Mouse (Mus musculus) layer of hippocampus, postnatal 36 days (tissue): ENCODE results near the gene Lta. TPM values are rescaled to one million over a fixed set of nuclear protein-coding genes. Genes with fewer than 3 reads are reported as not detected.

ENCODE experiments used
- DNase-seq, 2 experiments: peaks; one replicate each; pipeline ENCODE4 v3.0.0; 2022
- total RNA-seq, 2 experiments: library from RNA; stranded (reverse); gene quantifications; 2 replicates each; pipeline ENCODE4 v1.2.3; 2021

Gene Lta
- total RNA-seq, 2 experiments from 2014 or later = 0.28 to 0.42 TPM

- no peak for DNase-seq
These were observed 224 bp upstream of the Lta start for GRCm38 (mm10) chr17:35205380-35205769.

GRCm38 (mm10) chr17:35202442-35202841 is 2.7 kb downstream of the Lta start:
- DNase-seq = no peak

GRCm38 (mm10) chr17:35201787-35202186 is 3.4 kb downstream of the Lta start, which contains the start of gene Tnf:
TSS of gene Tnf (minus strand) at chr17:35202007.
- DNase-seq = no peak

GRCm38 (mm10) chr17:35201128-35201527 is 4.0 kb downstream of the Lta start:
- DNase-seq = no peak

GRCm38 (mm10) chr17:35200398-35200797 is 4.8 kb downstream of the Lta start:
- DNase-seq = no peak

GRCm38 (mm10) chr17:35198946-35199345 is 6.2 kb downstream of the Lta start:
- DNase-seq = no peak

- DNase-seq = no peak
These were observed 7.1 kb downstream of the Lta start for GRCm38 (mm10) chr17:35198029-35198428.

GRCm38 (mm10) chr17:35197126-35197525 is 8.0 kb downstream of the Lta start:
- DNase-seq = no peak

- DNase-seq = no peak
These were observed 8.9 kb downstream of the Lta start for GRCm38 (mm10) chr17:35196321-35196641.

GRCm38 (mm10) chr17:35195631-35196320 is 9.4 kb downstream of the Lta start:
- peak; percentile 67 to 74 for DNase-seq

- DNase-seq = no peak
These were observed 10.1 kb downstream of the Lta start for GRCm38 (mm10) chr17:35194844-35195630.

GRCm38 (mm10) chr17:35193881-35194843 is 11.0 kb downstream of the Lta start, which contains the start of gene Ltb:
TSS of gene Ltb (plus strand) at chr17:35194439.
- DNase-seq = no peak

GRCm38 (mm10) chr17:35192924-35193323 is 12.2 kb downstream of the Lta start:
- no peak for DNase-seq

GRCm38 (mm10) chr17:35191723-35192122 is 13.4 kb downstream of the Lta start:
- no peak for DNase-seq

- DNase-seq = no peak
These were observed 15.1 kb downstream of the Lta start for GRCm38 (mm10) chr17:35190096-35190495.

- no peak for DNase-seq
These were observed 16.0 kb downstream of the Lta start for GRCm38 (mm10) chr17:35189186-35189585.

- no peak for DNase-seq
These were observed 17.1 kb downstream of the Lta start, which contains the start of gene Lst1 for GRCm38 (mm10) chr17:35187959-35188610. TSS of gene Lst1 (minus strand) at chr17:35188439.

- no peak for DNase-seq
These were observed 17.8 kb downstream of the Lta start for GRCm38 (mm10) chr17:35187345-35187744.

GRCm38 (mm10) chr17:35186681-35187080 is 18.5 kb downstream of the Lta start:
- DNase-seq = no peak

GRCm38 (mm10) chr17:35185639-35186611 is 19.2 kb downstream of the Lta start:
- DNase-seq = no peak

- no peak for DNase-seq
These were observed 25.1 kb downstream of the Lta start for GRCm38 (mm10) chr17:35180093-35180492.
